Mouse (Mus musculus): ENCODE measurements at regions not wholly inside any gene's neighbourhood (a gene's known extent, or its start where the extent isn't known, plus 50 kb on each side); places are given as distances from the start of the nearest gene placed in this dataset.

DNA sequence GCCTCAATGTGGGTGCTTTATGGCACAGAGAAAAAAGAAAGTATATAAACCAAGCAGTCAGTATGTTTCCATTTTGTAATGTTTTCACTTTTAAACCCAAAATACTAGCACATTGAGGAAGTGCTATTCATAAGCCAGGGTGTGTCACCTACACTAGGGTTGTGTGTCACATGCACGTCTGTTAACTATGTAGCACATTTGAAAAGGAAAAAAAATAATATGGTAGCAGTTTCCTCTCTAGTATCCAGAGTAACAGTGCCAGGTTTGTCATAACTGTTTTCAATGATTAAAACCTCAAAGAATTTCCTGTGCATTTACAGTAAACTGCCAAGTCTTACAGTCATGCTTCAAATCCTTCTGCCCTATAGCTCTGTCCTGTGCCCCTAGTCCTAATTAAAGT is 424.8 kb downstream of the Tmem161b start:
- DNase-seq (ENCODE audit: low read depth), result peak; percentile 56

- peak; percentile 84 for DNase-seq (ENCODE audit: low read depth)
These were observed 426.0 kb downstream of the Tmem161b start for GRCm38 (mm10) chr13:84648056-84648455.

- no peak for DNase-seq (ENCODE audit: low read depth)
These were observed 441.9 kb downstream of the Tmem161b start for GRCm38 (mm10) chr13:84663967-84664366.

GRCm38 (mm10) chr13:84680971-84681370 is 458.9 kb downstream of the Tmem161b start:
- no peak for DNase-seq (ENCODE audit: low read depth)

GRCm38 (mm10) chr13:84685930-84686329 is 463.8 kb downstream of the Tmem161b start:
- DNase-seq (ENCODE audit: low read depth), result peak; percentile 30

GRCm38 (mm10) chr13:84693462-84693861 is 471.4 kb downstream of the Tmem161b start:
- DNase-seq (ENCODE audit: low read depth), result no peak

DNA sequence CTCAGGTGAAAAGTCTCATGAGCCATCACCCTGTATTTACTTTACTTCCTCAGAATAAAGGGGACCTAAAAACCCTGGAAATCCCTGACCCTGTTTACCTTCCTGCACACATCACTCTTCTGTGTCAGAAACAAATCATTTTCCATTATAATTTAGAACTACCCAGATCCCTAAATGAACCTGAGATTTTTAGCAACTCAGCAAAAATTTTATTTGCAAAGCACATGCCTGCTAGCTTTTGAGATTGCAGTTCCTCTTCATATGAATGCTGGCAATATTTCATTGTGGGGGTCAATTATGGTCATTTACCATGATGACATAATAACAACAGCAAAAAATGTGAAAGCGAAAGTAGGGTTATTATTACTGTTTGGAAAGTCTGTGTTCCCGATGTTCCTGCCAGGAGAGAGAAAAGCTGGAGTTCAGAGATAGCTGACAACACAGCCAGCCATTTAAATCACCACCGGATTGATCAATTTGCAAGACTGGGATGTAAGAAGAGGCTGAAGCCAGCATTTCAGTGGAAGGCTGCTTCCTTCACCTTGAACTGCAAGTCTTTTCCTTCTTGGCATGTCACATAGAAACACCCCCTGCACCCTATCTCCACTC is 476.5 kb downstream of the Tmem161b start:
- DNase-seq (ENCODE audit: low read depth), result no peak

DNA sequence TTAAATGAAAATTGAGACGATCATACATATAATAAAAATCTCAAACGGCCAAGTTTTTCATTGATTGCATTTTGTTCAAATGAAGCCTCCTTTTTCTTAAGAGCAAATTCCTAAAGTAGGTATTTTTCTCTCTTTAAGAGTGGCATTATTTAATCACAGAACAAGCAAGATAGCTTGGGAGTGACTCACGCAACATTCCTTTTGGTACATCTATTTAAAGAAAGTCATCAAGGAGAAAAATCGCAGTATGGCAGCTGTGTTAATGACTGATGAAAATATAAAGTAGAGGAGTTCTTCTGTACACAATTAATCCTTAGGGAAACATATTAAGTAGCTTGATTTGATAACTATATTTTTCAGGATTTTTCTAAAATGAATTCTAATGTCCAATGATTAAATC is 448.0 kb upstream of the Ccnh start:
- DNase-seq (ENCODE audit: low read depth), result no peak

DNA sequence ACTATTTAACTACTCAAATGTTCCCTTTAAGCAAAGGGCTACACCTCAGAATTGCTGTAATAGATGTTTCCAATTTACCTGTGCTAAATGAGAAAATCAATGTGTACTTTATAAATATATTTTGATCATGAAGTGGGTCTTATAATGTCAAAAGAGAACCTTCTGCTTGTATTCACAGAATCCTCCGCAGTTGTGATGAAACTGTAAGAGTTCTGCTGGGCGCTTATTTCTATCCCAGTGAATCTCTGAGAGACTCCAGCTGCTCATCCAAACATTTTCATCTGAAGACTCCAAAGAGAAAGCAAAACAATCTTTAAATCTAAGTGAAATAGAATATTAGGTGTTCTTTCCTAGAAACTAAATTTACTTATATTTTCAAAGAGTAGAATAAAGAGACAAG is 440.9 kb upstream of the Ccnh start:
- no peak for DNase-seq (ENCODE audit: low read depth)

DNA sequence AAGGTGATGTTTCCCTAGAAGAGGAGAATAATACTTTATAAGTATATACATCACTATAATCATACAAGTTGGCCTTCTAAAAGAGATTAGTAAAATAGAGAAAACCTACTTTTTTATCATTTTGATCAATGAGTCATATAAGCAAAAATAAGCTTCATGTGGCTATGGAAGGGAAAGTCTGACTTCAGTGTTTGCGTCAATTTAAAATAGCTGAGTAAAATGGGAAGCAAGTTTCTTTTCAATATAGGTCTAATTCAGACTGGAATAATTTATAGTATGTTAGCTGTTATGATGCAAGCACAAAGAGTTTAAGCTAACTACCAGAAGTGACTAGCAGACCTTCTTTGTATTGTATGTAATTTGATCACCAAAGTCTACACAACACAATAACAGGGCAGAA is 440.0 kb upstream of the Ccnh start:
- peak; percentile 16 for DNase-seq (ENCODE audit: low read depth)

GRCm38 (mm10) chr13:84750136-84750535 is 439.1 kb upstream of the Ccnh start:
- no peak for DNase-seq (ENCODE audit: low read depth)

DNA sequence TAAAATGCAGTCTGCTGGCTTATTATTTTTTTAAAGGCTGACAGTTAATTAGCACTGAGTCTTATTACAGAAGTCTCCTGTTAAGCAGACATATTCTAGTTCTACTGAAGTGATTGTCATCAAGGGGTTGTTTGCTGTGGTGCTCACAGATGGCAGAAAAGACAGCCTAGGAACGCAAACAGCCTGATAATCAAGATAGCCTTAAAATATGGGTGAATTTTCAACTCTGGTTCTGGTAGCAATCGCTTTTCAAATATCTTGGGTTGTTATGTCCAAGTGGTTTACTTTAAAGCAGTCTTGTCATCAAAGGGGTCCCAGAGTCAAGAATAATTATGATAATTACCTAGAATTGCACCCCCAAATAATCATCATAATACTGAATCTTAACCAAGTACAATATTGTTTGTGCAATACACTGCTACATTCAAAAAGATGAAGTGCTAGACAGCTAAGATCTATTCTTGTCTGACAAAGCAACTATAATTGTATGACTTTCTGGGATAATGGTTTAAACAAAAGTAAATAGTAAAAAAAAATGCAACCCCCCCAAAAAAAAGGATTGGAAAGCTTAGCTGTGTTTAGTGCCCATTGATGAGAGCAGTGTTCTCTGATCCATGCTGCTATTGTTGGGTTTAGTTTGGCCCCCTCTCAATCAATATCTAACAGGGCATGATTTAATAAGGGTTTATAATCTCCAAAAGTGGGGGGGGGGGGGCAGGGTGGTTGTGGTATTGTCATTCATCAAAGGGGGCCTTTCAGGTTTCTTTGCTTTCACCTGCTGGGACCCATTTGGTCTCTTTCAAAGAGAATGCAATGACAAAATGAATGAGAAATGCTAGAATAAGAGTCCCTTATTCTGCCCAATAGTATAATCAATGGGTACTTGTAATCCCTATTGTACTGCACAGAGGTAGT is 437.4 kb upstream of the Ccnh start:
- DNase-seq (ENCODE audit: low read depth), result no peak

DNA sequence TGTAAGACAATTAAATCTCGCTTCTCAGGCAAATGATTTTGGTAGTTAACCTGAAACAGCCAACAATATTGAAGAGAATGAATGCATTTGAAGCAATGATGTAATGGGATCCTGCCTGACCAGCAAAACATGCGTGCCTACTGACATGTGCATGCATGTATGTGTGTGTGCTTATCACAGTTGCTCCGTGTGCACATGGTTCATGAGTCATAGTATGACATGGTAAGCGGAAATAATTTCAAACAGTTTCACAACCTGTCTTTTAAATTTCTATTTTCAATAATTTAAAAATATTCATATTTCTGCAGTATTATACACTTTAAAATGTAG is 436.8 kb upstream of the Ccnh start:
- no peak for DNase-seq (ENCODE audit: low read depth)

DNA sequence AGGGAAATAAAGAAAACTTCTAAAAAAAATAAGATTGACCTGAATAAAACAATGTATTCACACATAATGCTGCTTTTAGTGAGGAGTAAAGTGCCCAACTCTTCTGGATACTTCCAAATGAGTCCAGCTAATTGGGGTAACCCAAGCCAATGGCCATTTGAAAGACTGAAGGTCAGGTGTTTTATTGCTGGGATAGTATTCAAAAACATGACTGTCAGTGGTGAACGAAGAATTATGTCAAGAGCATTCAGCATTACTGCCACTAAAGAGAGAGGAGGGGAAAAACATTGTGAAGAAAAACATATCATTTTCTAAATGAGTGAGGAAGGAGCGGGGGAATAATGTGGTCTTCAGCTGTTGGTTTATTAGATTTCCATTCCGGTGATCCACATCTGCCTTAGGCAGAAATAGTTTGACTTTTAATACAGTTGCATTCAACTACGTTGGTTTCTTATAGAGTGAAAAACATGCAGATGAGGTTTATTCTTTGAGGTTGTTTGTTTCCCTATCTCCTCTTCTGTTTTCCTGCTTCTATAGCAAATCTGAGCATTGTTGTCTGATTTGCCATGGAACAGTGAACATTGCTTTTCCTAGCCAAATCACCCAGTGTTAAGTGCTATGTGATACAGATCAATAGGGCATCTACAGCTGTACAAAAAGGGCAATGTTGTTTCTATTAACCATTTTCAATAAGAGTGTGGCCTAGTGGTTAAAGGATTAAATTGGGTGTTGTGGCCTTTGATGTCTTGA is 435.3 kb upstream of the Ccnh start:
- DNase-seq (ENCODE audit: low read depth), result no peak

DNA sequence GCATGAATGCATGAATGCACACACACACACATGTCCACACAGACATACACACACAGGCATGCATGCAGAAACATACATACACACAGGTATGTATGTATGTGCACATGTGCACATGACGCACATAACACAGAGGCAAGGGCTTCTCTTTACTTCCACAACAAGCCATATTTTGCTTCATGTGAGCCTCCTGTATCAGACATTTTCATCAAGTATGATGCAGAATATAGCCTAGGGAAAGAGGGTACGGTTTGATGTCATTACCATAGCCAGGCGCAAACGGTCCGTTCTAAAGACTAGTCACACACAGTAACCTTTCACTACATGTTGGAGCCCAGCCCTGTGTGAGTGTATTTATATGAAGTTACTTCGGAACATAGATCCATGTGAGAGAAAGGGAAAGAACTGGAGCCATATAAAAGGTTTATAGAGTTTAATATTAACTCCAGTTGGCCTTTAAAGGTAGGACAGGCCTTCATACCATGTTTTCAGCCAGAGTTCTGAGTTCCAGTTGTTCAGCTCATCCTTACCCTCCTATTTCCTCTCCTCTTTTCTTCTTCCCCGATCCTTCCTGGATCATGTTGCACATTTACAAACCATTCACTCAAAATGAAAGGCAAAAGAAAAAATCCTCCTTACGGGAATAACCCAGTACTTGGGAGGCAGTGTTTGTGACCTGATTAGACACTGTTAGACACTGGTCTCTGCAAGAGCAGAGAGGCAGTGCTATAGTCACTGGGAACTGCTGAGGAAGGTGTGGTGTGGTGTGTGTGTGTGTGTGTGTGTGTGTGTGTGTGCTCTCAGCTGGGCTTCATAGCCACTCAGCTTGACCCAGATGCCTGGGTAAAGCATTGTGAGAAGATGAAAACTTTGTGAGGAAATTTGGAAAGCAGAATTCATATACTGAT is 434.1 kb upstream of the Ccnh start:
- DNase-seq (ENCODE audit: low read depth), result no peak

DNA sequence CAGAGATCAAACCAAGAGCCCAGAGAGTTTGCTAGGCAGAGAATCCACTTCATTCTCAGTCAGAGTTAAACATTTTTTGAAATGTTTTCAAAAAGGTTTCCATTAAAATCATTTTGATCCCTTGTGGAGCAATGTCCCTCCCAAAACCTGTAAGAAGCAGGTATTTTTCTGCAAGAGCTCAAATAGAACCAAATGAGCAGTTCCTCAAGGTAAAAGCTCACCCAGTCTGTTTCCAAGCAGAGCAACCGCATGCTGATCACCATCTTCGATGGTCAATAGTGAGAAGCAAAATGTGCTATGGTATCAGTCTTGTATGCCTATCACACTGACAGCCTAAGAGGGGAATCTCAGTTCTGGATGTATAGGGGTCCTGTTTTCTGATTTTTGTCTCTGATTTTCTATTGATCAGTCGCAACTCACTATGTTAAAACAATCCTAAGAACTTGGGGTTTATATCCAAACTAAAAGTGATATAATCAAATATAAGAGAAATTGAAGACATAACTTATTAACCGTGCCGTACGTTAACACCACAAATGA is 432.3 kb upstream of the Ccnh start:
- DNase-seq (ENCODE audit: low read depth), result no peak

DNA sequence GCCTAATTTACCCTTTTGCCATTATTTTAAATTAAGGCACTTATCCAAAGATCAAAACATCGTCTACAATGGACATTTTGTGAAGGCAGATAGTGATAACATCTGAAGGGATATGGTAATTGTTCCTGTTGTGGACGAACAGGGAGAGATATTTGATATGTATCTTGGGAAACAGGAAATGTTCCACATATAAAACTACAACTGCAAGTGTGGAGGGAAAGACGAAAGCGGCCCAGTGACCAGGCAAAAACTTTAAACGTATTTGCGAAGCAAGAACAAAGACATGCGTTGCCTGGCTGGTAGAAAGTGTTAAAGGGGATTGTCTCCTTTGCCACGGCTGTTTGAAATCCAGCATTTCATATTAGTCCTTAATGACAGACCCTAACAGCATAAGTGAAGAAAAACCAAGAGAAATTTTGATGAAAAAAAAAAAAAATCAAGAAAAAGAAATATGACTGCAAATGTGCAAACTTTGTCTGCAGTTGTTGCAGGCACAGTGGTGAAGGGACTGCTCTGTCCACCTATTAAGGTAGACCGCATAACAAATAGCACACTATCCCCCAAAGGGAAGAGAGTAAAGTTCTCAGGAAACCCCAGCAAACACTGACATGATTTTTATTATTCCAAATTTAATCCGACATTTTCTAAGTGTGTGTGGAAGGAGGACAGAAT is 431.2 kb upstream of the Ccnh start:
- DNase-seq (ENCODE audit: low read depth), result peak; percentile 11

DNA sequence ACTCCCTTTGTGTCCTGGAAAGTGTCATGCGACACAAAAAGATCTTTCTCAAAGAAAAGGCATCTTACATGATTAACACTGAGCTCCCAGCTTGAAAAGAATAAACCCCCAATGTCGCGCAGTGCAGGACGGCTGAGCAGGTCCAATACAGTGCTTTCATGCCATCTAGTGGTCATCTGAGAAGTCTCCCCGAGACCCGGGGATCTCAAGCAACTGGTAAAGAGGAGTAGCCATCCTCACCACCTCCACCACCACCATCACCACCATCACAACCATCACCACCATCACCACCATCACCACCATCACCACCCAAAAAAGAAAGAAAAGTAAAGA is 430.7 kb upstream of the Ccnh start:
- peak; percentile 74 for DNase-seq (ENCODE audit: low read depth)

DNA sequence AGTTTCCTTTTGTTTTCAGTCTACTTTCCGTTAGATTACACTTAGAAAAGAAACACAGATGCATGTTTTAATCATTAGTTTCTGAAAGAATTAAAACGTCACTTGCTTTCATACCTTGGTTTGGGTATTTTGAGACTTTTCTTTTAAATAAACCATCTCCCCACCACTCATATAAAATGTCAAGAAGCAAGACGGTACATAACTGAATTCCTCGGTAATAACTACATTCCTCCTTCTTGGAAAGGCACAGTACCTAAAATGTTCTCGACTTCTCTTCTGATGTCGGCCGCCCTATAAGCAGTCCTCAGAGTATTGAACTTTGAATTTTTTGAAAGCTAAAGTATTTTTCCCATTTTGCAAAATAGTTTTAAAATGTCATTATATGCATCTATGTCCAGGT is 430.1 kb upstream of the Ccnh start:
- DNase-seq (ENCODE audit: low read depth), result no peak

- DNase-seq (ENCODE audit: low read depth), result no peak
These were observed 428.7 kb upstream of the Ccnh start for GRCm38 (mm10) chr13:84760471-84760870.

DNA sequence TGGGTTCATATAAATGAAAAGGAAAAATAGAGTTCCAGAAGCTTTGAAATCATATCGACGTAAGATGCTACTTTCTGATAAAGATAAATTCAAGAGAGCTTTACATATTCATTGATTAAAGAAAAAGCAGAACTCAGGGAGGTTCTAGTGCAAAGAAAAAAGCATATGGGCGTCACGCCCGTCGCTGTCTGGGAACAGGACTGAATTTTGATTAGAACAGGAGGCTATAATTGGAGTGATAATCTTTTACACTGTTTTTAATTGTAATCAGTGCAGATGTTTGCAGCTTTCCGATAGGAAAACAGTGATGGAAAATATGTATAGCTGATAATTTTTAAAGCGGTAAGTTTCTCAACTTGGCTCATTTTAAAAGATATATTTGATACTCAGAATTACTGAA is 428.2 kb upstream of the Ccnh start:
- no peak for DNase-seq (ENCODE audit: low read depth)
